Mouse (Mus musculus) stomach, postnatal 0 days (tissue): ENCODE data around the gene Lrig2. TPM values are rescaled to one million over a fixed set of nuclear protein-coding genes. Genes with fewer than 3 reads are reported as not detected.

Experiments used
- ATAC-seq: fragments of 200-750 bp; cut with Nextera tagmentation; 2 replicates; pipeline ENCODE4 v1.8.0; 2017; ENCODE audit not compliant: low FRiP score, low TSS enrichment
- DNase-seq: peaks from one replicate; pipeline ENCODE4 v3.0.0-alpha.2; 2016; ENCODE audit warnings: low spot score
- H3K27ac ChIP-seq: fragments of 300-500 bp; sonication (generic); replicated peaks from 2 replicates; pipeline ENCODE4 v1.5.1; 2014; ENCODE audit warnings: mild to moderate bottlenecking, control low read depth
- H3K27me3 ChIP-seq: fragments of 300-500 bp; sonication (generic); 2 replicates; pipeline ENCODE4 v1.6.1; 2014; ENCODE audit warnings: low read length; ENCODE audit not compliant: control insufficient read depth, insufficient read depth
- H3K36me3 ChIP-seq: fragments of 300-500 bp; sonication (generic); 2 replicates; pipeline ENCODE4 v1.6.1; 2014; ENCODE audit warnings: low read length, mixed read lengths; ENCODE audit not compliant: control insufficient read depth, insufficient read depth
- H3K4me1 ChIP-seq: fragments of 300-500 bp; sonication (generic); replicated peaks from 2 replicates; pipeline ENCODE4 v1.6.1; 2014; ENCODE audit warnings: antibody characterized with exemption; ENCODE audit not compliant: control insufficient read depth, insufficient read depth
- H3K4me2 ChIP-seq: fragments of 300-500 bp; sonication (generic); replicated peaks from 2 replicates; pipeline ENCODE4 v1.6.1; 2014; ENCODE audit warnings: low read depth, mild to moderate bottlenecking, control low read depth, moderate library complexity
- H3K4me3 ChIP-seq: fragments of 300-500 bp; sonication (generic); 2 replicates; pipeline ENCODE4 v1.5.1; 2014; ENCODE audit warnings: low read depth, low read length, control low read depth
- H3K9ac ChIP-seq: fragments of 300-500 bp; sonication (generic); 2 replicates; pipeline ENCODE4 v1.6.1; 2014; ENCODE audit warnings: mild to moderate bottlenecking, low read length, control low read depth, mixed read lengths
- H3K9me3 ChIP-seq: fragments of 300-500 bp; sonication (generic); 2 replicates; pipeline ENCODE4 v1.6.1; 2016; ENCODE audit warnings: low read length; ENCODE audit not compliant: control insufficient read depth
- CTCF ChIP-seq: IDR thresholded peaks from 2 replicates; pipeline ENCODE4 v1.5.1; 2016; ENCODE audit warnings: antibody characterized with exemption, low read depth, mild to moderate bottlenecking, moderate library complexity
- EP300 ChIP-seq: optimal IDR thresholded peaks from 2 replicates; pipeline ENCODE3; 2016; ENCODE audit warnings: antibody characterized with exemption
- WGBS: fragments of 180-500 bp; shearing (Covaris S2); extraction: QIAGEN DNeasy Blood & Tissue Kit; methylation state at CpG from one replicate; pipeline ENCODE4 v1.1.7; 2014; 5-methylcytosine and 5-hydroxymethylcytosine counted together
- polyA plus RNA-seq: library from polyadenylated mRNA; unstranded; fragments of >200 nt; fragmentation: Nextera tagmentation; extraction: Ambion mirVana; gene quantifications from 2 replicates; pipeline ENCODE4 v1.2.1, GENCODE M21; 2015

Lrig2 gene
- polyA plus RNA-seq: 6.0 and 6.6 TPM in 2 replicates

- H3K4me3 ChIP-seq: peak within 1 kb of the TSS; percentile 95
- no peaks in the 10 kb centered on the region for H3K36me3 ChIP-seq
- H3K27me3 ChIP-seq: no peaks in the 10 kb centered on the region
- H3K9me3 ChIP-seq: no peaks in the 10 kb centered on the region
- peak; percentile 98 for ATAC-seq
- under 1% methylated on average over 59 of the region's 71 CpGs for WGBS
- H3K27ac ChIP-seq: peak within 1 kb of the TSS; percentile 95
- TF ChIP-seq CTCF (peak; percentile 95), EP300 (no peak)
- peak within 1 kb of the TSS; percentile 59 for H3K4me2 ChIP-seq
- peak within 1 kb of the TSS; percentile 90 for H3K9ac ChIP-seq
- H3K4me1 ChIP-seq: no peaks in the 10 kb centered on the region
- DNase-seq: peak; percentile 99
Measured at GRCm38 (mm10) chr3:104511538-104512423, at the start of gene Lrig2. Gene Lrig2 (minus strand): TSS chr3:104511918.

GRCm38 (mm10) chr3:104556624-104557023 is 44.9 kb upstream of the Lrig2 start:
- no peak for TF ChIP-seq CTCF
- no peak for TF ChIP-seq EP300
- DNase-seq (no peak), ATAC-seq (no peak)
- Histone ChIP-seq H3K4me3 (no peak overlapping the region), H3K9ac (no peak overlapping the region), H3K27ac (no peak overlapping the region), H3K9me3 (no peaks in the 10 kb centered on the region), H3K36me3 (no peaks in the 10 kb centered on the region), H3K4me2 (no peak overlapping the region), H3K27me3 (no peaks in the 10 kb centered on the region), H3K4me1 (no peaks in the 10 kb centered on the region)
- WGBS: 81% methylated on average over 1 of the region's 1 CpGs

DNA sequence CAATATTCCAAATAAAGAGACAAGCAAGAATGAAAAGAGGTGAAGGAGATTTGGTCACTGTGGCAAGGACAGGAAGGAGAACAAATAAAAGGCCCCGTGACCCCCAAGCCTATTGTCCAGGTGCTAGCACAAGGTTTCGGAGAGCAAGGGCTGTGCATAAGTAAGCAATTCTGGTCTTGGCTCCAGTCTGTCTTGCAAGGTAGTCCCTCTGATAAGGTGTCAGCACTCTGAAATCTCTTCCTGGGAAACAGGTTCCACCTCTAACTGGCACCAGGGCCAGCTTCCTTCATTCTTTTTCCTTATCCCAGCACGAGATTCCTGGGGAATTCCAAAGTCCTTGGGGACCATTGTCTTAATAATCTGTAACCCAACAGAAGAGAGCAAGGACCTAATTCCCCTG is 38.9 kb upstream of the Lrig2 start:
- Histone ChIP-seq H3K4me2 (no peak overlapping the region), H3K4me3 (no peak overlapping the region), H3K9me3 (no peaks in the 10 kb centered on the region), H3K36me3 (no peaks in the 10 kb centered on the region), H3K27ac (no peak overlapping the region), H3K27me3 (no peaks in the 10 kb centered on the region), H3K4me1 (no peaks in the 10 kb centered on the region), H3K9ac (no peak overlapping the region)
- DNase-seq: peak; percentile 26
- 0 out of 2 replicates have a peak, but pooled peaks have one; percentile 26 for ATAC-seq
- TF ChIP-seq CTCF (no peak), EP300 (no peak)
- WGBS: 41% methylated on average over 3 of the region's 3 CpGs

- Histone ChIP-seq H3K4me1 (no peaks in the 10 kb centered on the region), H3K9me3 (no peaks in the 10 kb centered on the region), H3K9ac (no peak overlapping the region), H3K27ac (no peak overlapping the region), H3K4me3 (no peak overlapping the region), H3K4me2 (no peak overlapping the region), H3K36me3 (no peaks in the 10 kb centered on the region), H3K27me3 (no peaks in the 10 kb centered on the region)
- WGBS: 51% methylated on average over 15 of the region's 15 CpGs
- DNase-seq (no peak), ATAC-seq (no peak)
- TF ChIP-seq EP300: no peak
- TF ChIP-seq CTCF: no peak
Measured at GRCm38 (mm10) chr3:104548367-104549087, 36.8 kb upstream of the Lrig2 start.

DNA sequence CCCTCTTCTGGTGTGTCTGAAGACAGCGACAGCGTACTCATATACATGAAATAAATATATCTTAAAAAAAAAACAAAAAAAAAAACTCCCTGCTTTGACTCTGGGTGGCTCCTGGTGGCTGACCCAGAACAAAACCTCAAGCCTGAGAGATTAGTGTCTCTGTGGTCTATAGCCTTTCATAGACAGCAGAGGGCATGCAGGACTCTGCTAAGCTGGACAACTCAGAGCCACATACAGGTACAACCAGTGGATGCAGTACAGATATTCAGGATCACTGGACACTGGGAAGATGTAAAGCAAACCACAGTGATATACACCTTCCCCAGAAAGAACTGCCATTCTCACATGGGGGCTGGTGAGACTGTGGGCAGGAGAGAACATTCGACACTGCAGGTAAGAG is 32.1 kb upstream of the Lrig2 start:
- no peaks in the 10 kb centered on the region for H3K9me3 ChIP-seq
- H3K36me3 ChIP-seq: no peaks in the 10 kb centered on the region
- H3K4me2 ChIP-seq: no peak overlapping the region
- ATAC-seq (0 out of 2 replicates have a peak, but pooled peaks have one; percentile 35), DNase-seq (no peak)
- no peak overlapping the region for H3K9ac ChIP-seq
- H3K4me1 ChIP-seq: no peaks in the 10 kb centered on the region
- no peaks in the 10 kb centered on the region for H3K27me3 ChIP-seq
- H3K4me3 ChIP-seq: no peak overlapping the region
- WGBS: 93% methylated on average over 3 of the region's 3 CpGs
- no peak overlapping the region for H3K27ac ChIP-seq
- TF ChIP-seq CTCF: peak; percentile 53
- TF ChIP-seq EP300: no peak
